Mouse (Mus musculus) forebrain, embryonic 15.5 days (tissue): ENCODE data around the gene Mctp2. TPM values are rescaled to one million over a fixed set of nuclear protein-coding genes. Genes with fewer than 3 reads are reported as not detected.

Experiments used
- ATAC-seq: fragments of 200-750 bp; cut with Nextera tagmentation; replicated peaks from 2 replicates; pipeline ENCODE4 v1.8.0; 2017; ENCODE audit warnings: mild to moderate bottlenecking, moderate TSS enrichment, moderate library complexity
- H3K27ac ChIP-seq: fragments of 300-500 bp; sonication (generic); replicated peaks from 2 replicates; pipeline ENCODE4 v1.5.1; 2015; ENCODE audit warnings: mild to moderate bottlenecking, inconsistent platforms
- H3K27me3 ChIP-seq: fragments of 300-500 bp; sonication (generic); 2 replicates; pipeline ENCODE4 v1.6.1; 2015; ENCODE audit warnings: inconsistent platforms
- H3K36me3 ChIP-seq: fragments of 300-500 bp; sonication (generic); 2 replicates; pipeline ENCODE4 v1.6.1; 2015; ENCODE audit warnings: mild to moderate bottlenecking, inconsistent platforms
- H3K4me1 ChIP-seq: fragments of 300-500 bp; sonication (generic); 2 replicates; pipeline ENCODE4 v1.6.1; 2015; ENCODE audit warnings: inconsistent platforms
- H3K4me2 ChIP-seq: fragments of 300-500 bp; sonication (generic); replicated peaks from 2 replicates; pipeline ENCODE4 v1.6.1; 2015; ENCODE audit warnings: mild to moderate bottlenecking, inconsistent platforms
- H3K4me3 ChIP-seq: fragments of 300-500 bp; sonication (generic); 2 replicates; pipeline ENCODE4 v1.5.1; 2015; ENCODE audit warnings: mild to moderate bottlenecking, inconsistent platforms
- H3K9ac ChIP-seq: fragments of 300-500 bp; sonication (generic); replicated peaks from 2 replicates; pipeline ENCODE4 v1.6.1; 2015; ENCODE audit warnings: mild to moderate bottlenecking, inconsistent platforms
- H3K9me3 ChIP-seq: fragments of 300-500 bp; sonication (generic); 2 replicates; pipeline ENCODE4 v1.6.1; 2016; ENCODE audit warnings: inconsistent platforms
- WGBS: fragments of 180-500 bp; shearing (Covaris S2); methylation state at CpG from one replicate; pipeline ENCODE4 v1.1.7; 2015; ENCODE audit warnings: mixed read lengths; 5-methylcytosine and 5-hydroxymethylcytosine counted together
- polyA plus RNA-seq: library from polyadenylated mRNA; unstranded; fragments of >200 nt; fragmentation: Nextera tagmentation; extraction: Ambion mirVana; gene quantifications from 2 replicates; pipeline ENCODE4 v1.2.1, GENCODE M21; 2015

Gene Mctp2
- polyA plus RNA-seq, 1 experiment from 2014 or later: 0.24 TPM

- Histone ChIP-seq H3K36me3 (no peaks in the 10 kb centered on the region), H3K9me3 (no peaks in the 10 kb centered on the region), H3K27me3 (peaks cover 14% of the 10 kb centered on the region), H3K4me3 (no peak overlapping the region), H3K9ac (no peak overlapping the region), H3K27ac (no peak overlapping the region), H3K4me1 (peaks cover 12% of the 10 kb centered on the region), H3K4me2 (no peak overlapping the region)
- ATAC-seq: no peak
- WGBS: 74% methylated on average over 4 of the region's 4 CpGs
Measured at GRCm38 (mm10) chr7:72301667-72302066, 4.7 kb downstream of the Mctp2 start.

- Histone ChIP-seq H3K4me3 (no peak overlapping the region), H3K4me1 (no peaks in the 10 kb centered on the region), H3K9me3 (no peaks in the 10 kb centered on the region), H3K36me3 (no peaks in the 10 kb centered on the region), H3K27ac (no peak overlapping the region), H3K4me2 (no peak overlapping the region), H3K27me3 (no peaks in the 10 kb centered on the region), H3K9ac (no peak overlapping the region)
- ATAC-seq: no peak
- 88% methylated on average over 6 of the region's 6 CpGs for WGBS
Measured at GRCm38 (mm10) chr7:72299726-72300125, 6.7 kb downstream of the Mctp2 start.

GRCm38 (mm10) chr7:72297013-72297412 is 9.4 kb downstream of the Mctp2 start:
- WGBS: 95% methylated on average over 5 of the region's 5 CpGs
- no peaks in the 10 kb centered on the region for H3K36me3 ChIP-seq
- no peak for ATAC-seq
- H3K9me3 ChIP-seq: no peaks in the 10 kb centered on the region
- H3K4me3 ChIP-seq: no peak overlapping the region
- H3K27me3 ChIP-seq: no peaks in the 10 kb centered on the region
- no peak overlapping the region for H3K9ac ChIP-seq
- no peak overlapping the region for H3K27ac ChIP-seq
- H3K4me1 ChIP-seq: no peaks in the 10 kb centered on the region
- no peak overlapping the region for H3K4me2 ChIP-seq

- no peaks in the 10 kb centered on the region for H3K27me3 ChIP-seq
- H3K4me3 ChIP-seq: no peak overlapping the region
- H3K27ac ChIP-seq: no peak overlapping the region
- H3K4me2 ChIP-seq: no peak overlapping the region
- H3K9ac ChIP-seq: no peak overlapping the region
- ATAC-seq: no peak
- WGBS: 12% methylated on average over 2 of the region's 2 CpGs
- H3K9me3 ChIP-seq: no peaks in the 10 kb centered on the region
- H3K36me3 ChIP-seq: no peaks in the 10 kb centered on the region
- H3K4me1 ChIP-seq: no peaks in the 10 kb centered on the region
Measured at GRCm38 (mm10) chr7:72296171-72296570, 10.2 kb downstream of the Mctp2 start.

- 66% methylated on average over 2 of the region's 2 CpGs for WGBS
- ATAC-seq: no peak
- H3K36me3 ChIP-seq: no peaks in the 10 kb centered on the region
Measured at GRCm38 (mm10) chr7:72294886-72295285, 11.5 kb downstream of the Mctp2 start.

GRCm38 (mm10) chr7:72293784-72294538 is 12.4 kb downstream of the Mctp2 start:
- Histone ChIP-seq H3K4me1 (no peaks in the 10 kb centered on the region), H3K27ac (no peak overlapping the region), H3K27me3 (no peaks in the 10 kb centered on the region), H3K4me2 (no peak overlapping the region), H3K9ac (no peak overlapping the region), H3K36me3 (no peaks in the 10 kb centered on the region), H3K9me3 (no peaks in the 10 kb centered on the region), H3K4me3 (no peak overlapping the region)
- no peak for ATAC-seq
- WGBS: 76% methylated on average over 4 of the region's 4 CpGs

More at GRCm38 (mm10) chr7:72294886-72295285, 11.5 kb downstream of the Mctp2 start:
- Histone ChIP-seq H3K9me3 (no peaks in the 10 kb centered on the region), H3K27me3 (no peaks in the 10 kb centered on the region), H3K4me3 (no peak overlapping the region), H3K4me1 (no peaks in the 10 kb centered on the region), H3K27ac (no peak overlapping the region), H3K9ac (no peak overlapping the region), H3K4me2 (no peak overlapping the region)

- Histone ChIP-seq H3K4me2 (no peak overlapping the region), H3K9ac (no peak overlapping the region), H3K9me3 (no peaks in the 10 kb centered on the region), H3K27me3 (no peaks in the 10 kb centered on the region), H3K4me3 (no peak overlapping the region), H3K4me1 (no peaks in the 10 kb centered on the region), H3K27ac (no peak overlapping the region), H3K36me3 (no peaks in the 10 kb centered on the region)
- WGBS: 89% methylated on average over 8 of the region's 8 CpGs
- ATAC-seq: no peak
Measured at GRCm38 (mm10) chr7:72292232-72292913, 14.0 kb downstream of the Mctp2 start.

GRCm38 (mm10) chr7:72280721-72281120 is 25.7 kb downstream of the Mctp2 start:
- no peak overlapping the region for H3K4me3 ChIP-seq
- ATAC-seq: no peak
- no peak overlapping the region for H3K4me2 ChIP-seq
- H3K27me3 ChIP-seq: no peaks in the 10 kb centered on the region
- 82% methylated on average over 3 of the region's 3 CpGs for WGBS
- no peaks in the 10 kb centered on the region for H3K9me3 ChIP-seq
- no peaks in the 10 kb centered on the region for H3K36me3 ChIP-seq
- H3K4me1 ChIP-seq: no peaks in the 10 kb centered on the region
- no peak overlapping the region for H3K27ac ChIP-seq
- H3K9ac ChIP-seq: no peak overlapping the region

GRCm38 (mm10) chr7:72278412-72278811 is 28.0 kb downstream of the Mctp2 start:
- Histone ChIP-seq H3K4me3 (no peak overlapping the region), H3K27me3 (no peaks in the 10 kb centered on the region), H3K36me3 (no peaks in the 10 kb centered on the region), H3K4me2 (no peak overlapping the region), H3K27ac (no peak overlapping the region), H3K4me1 (no peaks in the 10 kb centered on the region), H3K9me3 (no peaks in the 10 kb centered on the region), H3K9ac (no peak overlapping the region)
- no peak for ATAC-seq
- WGBS: 88% methylated on average over 2 of the region's 2 CpGs

- H3K27ac ChIP-seq: no peak overlapping the region
- no peak overlapping the region for H3K4me3 ChIP-seq
- no peak for ATAC-seq
- no peaks in the 10 kb centered on the region for H3K4me1 ChIP-seq
- H3K9me3 ChIP-seq: no peaks in the 10 kb centered on the region
- 92% methylated on average over 5 of the region's 5 CpGs for WGBS
- H3K27me3 ChIP-seq: no peaks in the 10 kb centered on the region
- no peak overlapping the region for H3K9ac ChIP-seq
- no peak overlapping the region for H3K4me2 ChIP-seq
- no peaks in the 10 kb centered on the region for H3K36me3 ChIP-seq
Measured at GRCm38 (mm10) chr7:72275513-72275912, 30.9 kb downstream of the Mctp2 start.

- H3K4me1 ChIP-seq: no peaks in the 10 kb centered on the region
- WGBS: 89% methylated on average over 6 of the region's 6 CpGs
- H3K4me2 ChIP-seq: no peak overlapping the region
- no peak overlapping the region for H3K27ac ChIP-seq
- ATAC-seq: no peak
- no peak overlapping the region for H3K4me3 ChIP-seq
- no peaks in the 10 kb centered on the region for H3K27me3 ChIP-seq
- H3K9ac ChIP-seq: no peak overlapping the region
- H3K36me3 ChIP-seq: no peaks in the 10 kb centered on the region
- no peaks in the 10 kb centered on the region for H3K9me3 ChIP-seq
Measured at GRCm38 (mm10) chr7:72271546-72271945, 34.9 kb downstream of the Mctp2 start.

- H3K4me1 ChIP-seq: no peaks in the 10 kb centered on the region
- H3K4me2 ChIP-seq: no peak overlapping the region
- WGBS: 83% methylated on average over 6 of the region's 6 CpGs
- H3K27ac ChIP-seq: no peak overlapping the region
- no peaks in the 10 kb centered on the region for H3K9me3 ChIP-seq
- H3K4me3 ChIP-seq: no peak overlapping the region
- H3K9ac ChIP-seq: no peak overlapping the region
- no peak for ATAC-seq
- H3K27me3 ChIP-seq: no peaks in the 10 kb centered on the region
- no peaks in the 10 kb centered on the region for H3K36me3 ChIP-seq
Measured at GRCm38 (mm10) chr7:72269994-72270393, 36.4 kb downstream of the Mctp2 start.
